Mouse (Mus musculus) thymus, postnatal 36 days (tissue): ENCODE measurements around the gene Ccdc170.

Experiments
- DNase-seq, 2 experiments: peaks; one replicate each; pipeline ENCODE4 v3.0.0; 2022; ENCODE audit warnings: mixed read lengths in 2 of 2

Gene Ccdc170

GRCm38 (mm10) chr10:4522116-4522515 lies 39.8 kb downstream of the Ccdc170 start:
- no peak for DNase-seq

GRCm38 (mm10) chr10:4523078-4523477 lies 40.8 kb downstream of the Ccdc170 start:
- no peak for DNase-seq

DNA sequence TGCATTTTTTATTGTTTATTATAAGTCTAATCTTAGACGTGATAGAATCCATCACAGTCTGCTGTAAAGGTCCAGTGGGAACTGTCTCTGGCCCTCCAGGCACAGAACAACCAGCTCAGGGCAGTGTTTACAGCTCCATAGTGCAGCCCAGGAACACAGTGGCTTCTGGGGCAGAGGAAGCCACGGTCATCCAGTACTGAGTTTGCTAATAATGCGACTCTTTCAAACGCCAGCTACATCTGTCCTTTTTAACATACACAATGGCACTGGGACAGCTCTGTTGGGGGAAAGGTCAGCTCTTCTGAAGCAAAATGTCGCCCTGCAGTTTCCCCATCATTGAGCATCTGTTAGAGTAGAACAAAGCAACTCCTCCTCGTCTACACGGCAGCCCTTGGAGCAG lies 45.7 kb downstream of the Ccdc170 start:
- DNase-seq, result no peak

DNA sequence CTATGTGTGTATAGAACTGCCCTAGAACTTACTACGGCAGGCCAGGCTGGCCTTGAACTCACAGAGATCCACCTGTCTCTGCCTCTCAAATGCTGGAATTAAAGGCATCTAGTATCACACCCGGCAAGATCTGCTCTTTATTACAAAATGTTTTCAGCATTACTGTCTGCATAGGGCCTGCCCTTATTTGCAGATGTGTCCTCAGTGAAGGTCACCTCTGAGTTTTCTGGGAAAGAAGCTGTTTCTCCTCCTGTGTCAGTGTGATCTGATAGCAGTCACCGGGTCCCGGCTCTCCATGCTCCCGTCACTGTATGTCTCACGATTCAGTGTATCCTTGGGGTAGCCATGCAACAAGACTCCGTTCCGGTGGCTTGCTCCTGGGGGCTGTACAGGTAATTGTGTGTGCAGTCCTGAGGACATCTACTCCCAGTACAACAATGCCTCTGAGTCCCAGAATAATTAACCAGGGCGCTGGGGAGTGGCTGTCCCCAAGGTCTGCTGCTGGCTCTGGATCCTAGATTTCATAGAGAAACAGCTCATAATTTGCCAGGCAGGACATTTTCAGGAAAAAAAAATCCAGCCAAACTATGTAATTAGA lies 48.4 kb downstream of the Ccdc170 start:
- no peak for DNase-seq

- DNase-seq, result no peak
Observed at GRCm38 (mm10) chr10:4531933-4532332, 49.6 kb downstream of the Ccdc170 start.

DNA sequence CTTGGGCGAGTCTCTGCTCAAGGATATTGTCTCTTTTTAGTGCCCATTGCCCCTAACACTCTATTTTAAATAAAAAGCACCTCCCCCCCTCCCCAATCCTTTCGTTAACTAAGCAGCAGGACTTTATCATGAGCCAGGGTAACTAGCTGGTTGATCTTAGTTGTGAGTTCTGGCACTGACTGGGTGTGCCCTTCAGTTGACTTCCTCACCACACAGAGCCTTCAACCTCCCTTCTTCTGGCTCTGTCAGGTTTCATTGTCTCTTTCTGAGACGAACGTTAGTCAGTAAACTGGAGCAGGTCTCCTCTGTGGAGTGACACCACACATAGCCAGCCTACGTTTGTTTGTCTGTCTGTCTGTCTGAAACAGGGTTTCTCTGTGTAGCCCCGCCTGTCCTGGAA lies 50.4 kb downstream of the Ccdc170 start:
- DNase-seq, result no peak

GRCm38 (mm10) chr10:4533873-4534272 lies 51.6 kb downstream of the Ccdc170 start:
- DNase-seq, result no peak

DNA sequence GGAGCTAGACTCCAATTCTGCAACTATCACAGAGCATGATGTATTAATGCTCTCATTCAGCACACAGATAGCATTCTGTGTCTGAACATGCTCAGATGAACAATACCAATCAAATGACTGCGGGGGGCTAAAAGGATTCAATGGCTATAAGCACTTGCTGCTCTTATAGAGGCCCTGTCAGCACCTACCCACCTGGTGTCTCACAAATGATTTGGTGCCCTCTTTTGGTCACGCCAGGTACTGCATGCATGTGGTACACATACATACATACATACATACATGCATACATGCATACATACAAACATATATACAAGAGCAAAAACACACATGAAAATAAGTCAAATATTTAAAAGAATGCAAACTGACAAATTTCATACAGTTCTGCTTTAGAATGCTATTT lies 63.2 kb downstream of the Ccdc170 start:
- DNase-seq, result peak; percentile 19 to 22

DNA sequence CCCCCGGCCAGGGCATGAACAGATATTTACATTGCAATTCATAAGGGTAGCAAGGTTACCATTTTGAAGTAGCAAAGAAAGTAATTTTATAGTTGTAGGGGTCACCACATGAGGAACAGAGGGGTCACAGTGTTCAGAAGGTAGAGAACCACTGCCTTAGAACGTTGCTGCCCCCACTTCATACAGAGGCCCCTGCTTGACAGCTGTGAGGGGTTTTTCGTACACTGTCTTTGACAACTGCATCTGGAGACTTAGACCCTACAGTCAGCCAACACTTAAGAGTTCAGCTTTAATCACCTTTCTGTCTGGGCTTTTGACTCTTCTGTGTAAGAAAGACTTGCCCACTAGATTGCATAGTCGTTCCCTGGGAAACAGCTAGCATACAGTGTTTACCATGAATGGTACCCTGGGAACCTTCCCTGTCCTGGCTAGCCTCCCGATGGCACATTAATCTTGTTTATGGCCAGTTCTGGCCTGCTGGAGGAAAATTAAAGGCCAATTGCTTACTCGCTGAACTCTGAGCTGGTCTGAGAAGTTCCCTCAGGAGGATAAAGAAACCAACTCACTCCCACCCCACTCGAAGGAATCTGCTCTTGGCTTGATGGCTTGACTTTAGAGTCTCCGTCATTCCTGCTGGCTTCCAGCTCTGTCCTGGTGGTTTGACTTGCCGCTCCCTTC lies 71.3 kb downstream of the Ccdc170 start:
- DNase-seq, result no peak

DNA sequence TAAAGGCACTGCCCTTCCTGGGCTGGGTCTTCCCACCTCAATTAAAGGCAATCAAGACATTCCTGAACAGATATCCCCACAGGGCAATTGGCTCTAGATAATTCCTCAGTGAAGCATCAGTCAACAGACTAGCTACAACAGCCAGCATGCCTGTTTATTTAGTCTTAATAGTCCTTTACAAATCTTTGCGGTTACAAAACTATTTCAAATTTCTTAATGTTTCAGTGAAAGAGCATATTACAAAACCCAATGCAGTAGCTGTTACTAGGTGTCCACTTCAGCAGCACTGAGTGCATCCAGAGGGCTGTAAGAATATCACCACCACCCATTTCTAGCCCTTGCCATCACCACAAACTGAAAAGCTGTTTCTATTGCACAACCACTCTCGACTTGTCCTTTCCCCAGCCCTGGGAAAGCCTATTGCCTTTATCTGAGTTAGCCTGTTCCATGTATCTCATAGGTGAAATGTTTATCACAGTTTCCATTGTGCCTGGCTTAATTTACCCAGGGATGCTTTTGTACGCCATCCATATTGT lies 74.6 kb downstream of the Ccdc170 start:
- no peak for DNase-seq

- DNase-seq, result no peak
Observed at GRCm38 (mm10) chr10:4559132-4559531, 76.8 kb downstream of the Ccdc170 start.

- DNase-seq, result no peak
Observed at GRCm38 (mm10) chr10:4565148-4565547, 82.8 kb downstream of the Ccdc170 start.

- no peak for DNase-seq
Observed at GRCm38 (mm10) chr10:4570778-4571177, 88.5 kb downstream of the Ccdc170 start.

DNA sequence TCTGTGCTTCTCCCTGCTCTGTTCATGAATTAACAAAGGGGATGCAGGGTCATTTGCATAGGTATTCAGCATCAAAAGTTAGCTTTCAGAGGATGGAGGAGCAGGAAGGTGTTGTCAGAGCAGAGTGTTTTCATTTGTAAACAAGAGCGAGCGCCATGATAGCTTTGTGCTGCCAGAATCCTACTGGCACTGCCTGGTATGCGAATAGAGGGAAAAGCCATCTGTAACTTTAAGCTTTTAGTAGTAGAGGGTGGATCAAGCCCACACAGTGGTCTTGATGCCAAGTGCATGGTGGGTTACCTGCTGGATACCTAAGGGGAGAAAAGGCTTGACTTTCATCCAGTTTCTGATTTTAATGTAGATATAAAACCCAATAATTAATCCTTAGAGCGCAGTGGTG lies 89.0 kb downstream of the Ccdc170 start:
- no peak for DNase-seq

GRCm38 (mm10) chr10:4581905-4582304 lies 99.6 kb downstream of the Ccdc170 start:
- DNase-seq, result no peak

- no peak for DNase-seq
Observed at GRCm38 (mm10) chr10:4586691-4587090, 104.4 kb downstream of the Ccdc170 start.

GRCm38 (mm10) chr10:4589576-4589975 lies 107.3 kb downstream of the Ccdc170 start:
- no peak for DNase-seq

- DNase-seq, result no peak
Observed at GRCm38 (mm10) chr10:4590956-4591355, 108.7 kb downstream of the Ccdc170 start.

DNA sequence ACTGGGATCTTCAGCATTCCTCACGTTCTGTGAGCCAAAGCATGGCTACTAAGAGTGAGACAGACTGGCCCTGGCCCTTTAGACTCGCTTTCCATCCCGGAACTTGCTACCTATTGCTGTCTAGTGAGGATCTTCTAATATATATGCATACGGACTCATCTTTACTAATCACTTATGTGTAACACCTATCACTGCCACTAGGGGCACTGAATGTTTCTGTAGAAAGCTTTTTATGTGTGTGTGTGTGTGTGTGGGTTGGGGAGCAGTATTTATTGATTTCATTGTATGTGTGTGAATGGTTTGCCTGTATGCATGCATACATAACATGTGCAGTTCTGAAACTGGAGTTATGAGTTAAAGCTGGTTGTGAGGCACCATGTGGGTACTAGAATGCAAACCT lies 111.5 kb downstream of the Ccdc170 start:
- DNase-seq, result no peak

DNA sequence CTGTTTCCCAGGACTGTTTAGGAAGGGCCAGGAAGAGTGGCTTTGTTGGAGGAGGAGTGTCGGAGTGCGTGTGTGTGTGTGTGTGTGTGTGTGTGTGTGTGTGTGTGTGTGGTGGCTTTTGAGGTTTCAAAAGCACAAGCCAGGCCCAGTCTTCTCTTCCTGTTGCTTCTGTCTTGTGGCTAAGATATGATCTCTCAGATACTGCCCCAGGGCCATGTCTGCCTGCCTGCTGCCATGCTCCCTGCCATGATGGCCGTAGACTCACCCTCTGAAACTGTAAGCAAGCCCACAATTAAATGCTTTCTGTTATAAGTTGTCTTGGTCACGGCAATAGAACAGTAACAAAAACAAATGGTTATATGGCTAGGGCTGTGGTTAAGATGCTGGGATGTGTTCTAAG lies 114.9 kb downstream of the Ccdc170 start:
- no peak for DNase-seq

GRCm38 (mm10) chr10:4598244-4598842 lies 116.0 kb downstream of the Ccdc170 start:
- peak; percentile 28 to 53 for DNase-seq

DNA sequence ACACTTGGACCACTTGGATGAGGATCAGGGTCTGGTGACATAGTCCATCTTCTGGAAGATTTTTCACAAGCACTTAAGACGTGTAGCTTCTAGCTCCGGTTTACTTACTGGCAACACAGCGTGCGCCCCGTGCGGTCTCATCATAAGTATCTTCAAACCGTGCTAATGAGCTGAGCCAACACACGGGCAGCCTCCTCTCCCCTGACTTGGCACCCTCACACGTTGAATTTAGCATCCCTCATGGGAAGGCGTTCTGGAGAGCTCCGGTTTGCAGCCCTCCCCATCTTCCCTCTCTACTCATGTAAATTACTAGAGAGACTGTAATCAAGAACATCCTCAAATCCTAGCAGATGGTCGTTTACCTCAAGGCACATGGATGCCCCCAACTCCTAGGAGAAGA lies 116.6 kb downstream of the Ccdc170 start:
- DNase-seq, result no peak

GRCm38 (mm10) chr10:4599591-4599990 lies 117.3 kb downstream of the Ccdc170 start:
- DNase-seq, result no peak

- DNase-seq, result no peak
Observed at GRCm38 (mm10) chr10:4600796-4601474, 118.6 kb downstream of the Ccdc170 start.
